Mouse (Mus musculus) stomach, postnatal 0 days (tissue): ENCODE measurements at regions not wholly inside any gene's neighbourhood (a gene's known extent, or its start where the extent isn't known, plus 50 kb on each side); places are given as distances from the start of the nearest gene placed in this dataset.

Experiments
- CTCF ChIP-seq: IDR thresholded peaks from 2 replicates; pipeline ENCODE4 v1.5.1; 2016; ENCODE audit warnings: antibody characterized with exemption, low read depth, mild to moderate bottlenecking, moderate library complexity
- EP300 ChIP-seq: optimal IDR thresholded peaks from 2 replicates; pipeline ENCODE3; 2016; ENCODE audit warnings: antibody characterized with exemption

DNA sequence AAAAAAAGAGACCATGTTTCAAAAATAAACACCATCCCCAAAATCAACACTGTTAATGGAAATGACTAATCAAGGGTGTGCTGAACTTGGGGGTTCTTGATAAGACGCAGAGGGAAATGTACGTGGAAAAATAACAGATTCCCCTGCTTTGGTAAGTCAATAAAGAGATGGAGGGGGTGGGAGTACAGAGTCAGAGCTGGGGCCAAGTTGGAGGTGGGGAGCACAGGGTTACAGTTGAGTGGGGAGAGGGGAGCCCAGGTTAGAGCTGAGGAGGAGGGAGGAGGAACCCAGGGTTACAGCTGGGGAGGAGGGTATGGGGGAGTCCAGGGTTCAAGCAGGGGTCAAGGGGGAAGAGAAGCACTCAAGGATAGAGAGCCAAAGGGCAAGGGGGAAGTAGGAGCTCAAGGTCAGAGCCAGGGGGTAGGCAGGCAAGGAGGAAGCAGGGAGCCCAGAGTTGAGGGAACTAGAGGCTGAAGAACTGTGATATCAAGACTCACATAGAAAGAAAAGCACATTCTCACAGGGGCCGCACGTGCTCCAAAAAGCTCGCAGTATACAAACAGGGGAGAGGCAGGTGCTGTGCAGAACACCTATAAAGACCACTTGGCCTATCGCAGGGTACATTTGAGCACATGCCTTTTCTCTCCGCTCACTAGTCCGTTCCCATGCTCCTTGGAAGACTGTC is 246.4 kb downstream of the Sox9 start:
- TF ChIP-seq CTCF (no peak), EP300 (no peak)
